Mouse (Mus musculus): Measurements from ENCODE around the gene Ptpre.
A peak's percentile ranks its signal among the peaks of the same experiment; 100 is the strongest.

The Ptpre gene

GRCm38 (mm10) chr7:135578715-135579325, 41.5 kb downstream of the Ptpre start:
- no peak for DNase-seq (ENCODE audit: low spot score in 2 of 2)

GRCm38 (mm10) chr7:135580306-135581091, 43.2 kb downstream of the Ptpre start:
- DNase-seq (ENCODE audit: low spot score in 2 of 2), result no peak

- DNase-seq (ENCODE audit: low spot score in 2 of 2), result no peak
Measured at GRCm38 (mm10) chr7:135581128-135581527, 43.8 kb downstream of the Ptpre start.

- DNase-seq (ENCODE audit: low spot score in 2 of 2), result no peak
Measured at GRCm38 (mm10) chr7:135585125-135585687, 47.9 kb downstream of the Ptpre start.

- no peak for DNase-seq (ENCODE audit: low spot score in 2 of 2)
Measured at GRCm38 (mm10) chr7:135586402-135586801, 49.1 kb downstream of the Ptpre start.

GRCm38 (mm10) chr7:135587821-135588575, 50.7 kb downstream of the Ptpre start:
- no peak for DNase-seq (ENCODE audit: low spot score in 2 of 2)

GRCm38 (mm10) chr7:135588620-135589309, 51.5 kb downstream of the Ptpre start:
- no peak for DNase-seq (ENCODE audit: low spot score in 2 of 2)

- no peak for DNase-seq (ENCODE audit: low spot score in 2 of 2)
Measured at GRCm38 (mm10) chr7:135591461-135591860, 54.2 kb downstream of the Ptpre start.

GRCm38 (mm10) chr7:135593286-135593685, 56.0 kb downstream of the Ptpre start:
- no peak for DNase-seq (ENCODE audit: low spot score in 2 of 2)

- no peak for DNase-seq (ENCODE audit: low spot score in 2 of 2)
Measured at GRCm38 (mm10) chr7:135593825-135594224, 56.5 kb downstream of the Ptpre start.

GRCm38 (mm10) chr7:135594676-135595075, 57.4 kb downstream of the Ptpre start:
- DNase-seq (ENCODE audit: low spot score in 2 of 2), result no peak

GRCm38 (mm10) chr7:135595640-135596174, 58.4 kb downstream of the Ptpre start:
- no peak for DNase-seq (ENCODE audit: low spot score in 2 of 2)

- no peak for DNase-seq (ENCODE audit: low spot score in 2 of 2)
Measured at GRCm38 (mm10) chr7:135597006-135597405, 59.7 kb downstream of the Ptpre start.

GRCm38 (mm10) chr7:135597604-135598289, 60.5 kb downstream of the Ptpre start:
- peak; percentile 61 to 81 for DNase-seq (ENCODE audit: low spot score in 2 of 2)

- peak in 1 of 2 experiments; percentile 15 for DNase-seq (ENCODE audit: low spot score in 2 of 2)
Measured at GRCm38 (mm10) chr7:135598303-135598855, 61.1 kb downstream of the Ptpre start.

- DNase-seq (ENCODE audit: low spot score in 2 of 2), result no peak
Measured at GRCm38 (mm10) chr7:135600076-135600475, 62.8 kb downstream of the Ptpre start.

- DNase-seq (ENCODE audit: low spot score in 2 of 2), result no peak
Measured at GRCm38 (mm10) chr7:135601607-135602006, 64.3 kb downstream of the Ptpre start.

- DNase-seq (ENCODE audit: low spot score in 2 of 2), result no peak
Measured at GRCm38 (mm10) chr7:135602265-135602664, 65.0 kb downstream of the Ptpre start.

GRCm38 (mm10) chr7:135602881-135603523, 65.7 kb downstream of the Ptpre start:
- DNase-seq (ENCODE audit: low spot score in 2 of 2), result peak; percentile 56 to 67

Measured in heart, adult 9 months (tissue).